In genomic region chr1:152081954-152082711, GRCm38 (mm10) we compare ENCODE assay signal across 17 mouse cellular contexts. TPM values are rescaled to one million over a fixed set of nuclear protein-coding genes. Genes with fewer than 3 reads are reported as not detected.
DNase-seq lines count a peak whose midpoint lies in the region; ATAC-seq and TF ChIP-seq lines count a peak whose summit lies in the region.
"Had no signal": no experiment of that assay in that cellular context is flagged by ENCODE, and none has a peak within 500 bp of the region (broad histone marks: within the 10 kb centered on the region; RNA-seq: fewer than 3 reads in every experiment).

No protein-coding gene starts in this region.

- no peak for TF ChIP-seq CTCF in lung, postnatal 0 days (IDR thresholded peaks at IDR 0.05)

- H3K9me3 ChIP-seq in forebrain, embryonic 11.5 days (ENCODE audit: control insufficient read depth, low read length): no peaks in the 10 kb centered on the region
- no peaks in the 10 kb centered on the region for H3K9me3 ChIP-seq in forebrain, embryonic 12.5 days
- H3K9me3 ChIP-seq in midbrain, embryonic 12.5 days: no peaks in the 10 kb centered on the region
- H3K9me3 ChIP-seq in stomach, embryonic 15.5 days: no peaks in the 10 kb centered on the region
- no peaks in the 10 kb centered on the region for H3K9me3 ChIP-seq in lung, postnatal 0 days (ENCODE audit: low read length)
- H3K9me3 ChIP-seq: heart, embryonic 10.5 days; hindbrain, embryonic 15.5 days; limb, embryonic 10.5 days; liver, embryonic 13.5 days; neural tube, embryonic 12.5 days had no signal

- no peaks in the 10 kb centered on the region for H3K27me3 ChIP-seq in forebrain, embryonic 11.5 days (ENCODE audit: control insufficient read depth, insufficient read depth, low read length)
- no peaks in the 10 kb centered on the region for H3K27me3 ChIP-seq in forebrain, embryonic 12.5 days
- H3K27me3 ChIP-seq in midbrain, embryonic 12.5 days: no peaks in the 10 kb centered on the region
- H3K27me3 ChIP-seq in stomach, embryonic 15.5 days (replicated peaks): no peaks in the 10 kb centered on the region
- no peaks in the 10 kb centered on the region for H3K27me3 ChIP-seq in lung, postnatal 0 days (replicated peaks; ENCODE audit: insufficient read depth, low read length)
- H3K27me3 ChIP-seq: hindbrain, embryonic 15.5 days; neural tube, embryonic 12.5 days had no signal

- H3K4me2 ChIP-seq in forebrain, embryonic 11.5 days (ENCODE audit: low read depth, low read length, severe bottlenecking): no peak overlapping the region
- no peak overlapping the region for H3K4me2 ChIP-seq in forebrain, embryonic 12.5 days
- H3K4me2 ChIP-seq in midbrain, embryonic 12.5 days (replicated peaks): no peak overlapping the region
- no peak overlapping the region for H3K4me2 ChIP-seq in stomach, embryonic 15.5 days
- no peak overlapping the region for H3K4me2 ChIP-seq in lung, postnatal 0 days (replicated peaks; ENCODE audit: low read depth, low read length)
- H3K4me2 ChIP-seq: hindbrain, embryonic 15.5 days; liver, embryonic 13.5 days; neural tube, embryonic 12.5 days had no signal

- no peak overlapping the region for H3K9ac ChIP-seq in forebrain, embryonic 11.5 days (ENCODE audit: low read length)
- H3K9ac ChIP-seq in forebrain, embryonic 12.5 days: no peak overlapping the region
- no peak overlapping the region for H3K9ac ChIP-seq in midbrain, embryonic 12.5 days (replicated peaks)
- H3K9ac ChIP-seq in stomach, embryonic 15.5 days: no peak overlapping the region
- no peak overlapping the region for H3K9ac ChIP-seq in lung, postnatal 0 days (replicated peaks; ENCODE audit: low read depth)
- H3K9ac ChIP-seq: hindbrain, embryonic 15.5 days; liver, embryonic 13.5 days; neural tube, embryonic 12.5 days had no signal

- peaks cover 10% of the 10 kb centered on the region; the same call in 1 of the 2 replicates for H3K4me1 ChIP-seq in forebrain, embryonic 11.5 days (replicated peaks; ENCODE audit: control insufficient read depth, insufficient read depth, low read length)
- peaks cover 41% of the 10 kb centered on the region for H3K4me1 ChIP-seq in forebrain, embryonic 12.5 days
- H3K4me1 ChIP-seq in midbrain, embryonic 12.5 days: peaks cover 51% of the 10 kb centered on the region
- H3K4me1 ChIP-seq in stomach, embryonic 15.5 days: peaks cover 30% of the 10 kb centered on the region
- peaks cover 9% of the 10 kb centered on the region; the same call in 1 of the 2 replicates for H3K4me1 ChIP-seq in lung, postnatal 0 days (ENCODE audit: insufficient read depth, low read depth, low read length)

- WGBS in forebrain, embryonic 11.5 days: 82% methylated on average over 8 of the region's 8 CpGs
- WGBS in forebrain, embryonic 12.5 days: 80% methylated on average over 8 of the region's 8 CpGs
- WGBS in midbrain, embryonic 12.5 days: 80% methylated on average over 8 of the region's 8 CpGs
- 62% methylated on average over 8 of the region's 8 CpGs for WGBS in stomach, embryonic 15.5 days
- WGBS in lung, postnatal 0 days: 65% methylated on average over 8 of the region's 8 CpGs

- intact Hi-C loops in left cerebral cortex, postnatal 4 days (cut with DNase I): loop anchor here (5.0 kb wide), 1 partner anchor 75 kb away; no protein-coding TSS in a partner anchor
- intact Hi-C loops in heart, postnatal 36 days (cut with DNase I): no loop called here

- peak; percentile 44 for DNase-seq in forebrain, embryonic 11.5 days (ENCODE audit: low spot score)
- peak; percentile 41 to 53 for DNase-seq in left cerebral cortex, adult 18-20 months (ENCODE audit: low spot score in 2 of 2)
- no peak for DNase-seq in left cerebral cortex, postnatal 4 days
- no peak for DNase-seq in lung, postnatal 0 days (ENCODE audit: low spot score)
- no peak for DNase-seq in heart, postnatal 36 days
- DNase-seq: adrenal gland, postnatal 10 days; kidney, adult 9 months; liver, embryonic 13.5 days; lung, postnatal 14 days; thymus, postnatal 36 days had no signal

- ATAC-seq in forebrain, embryonic 11.5 days (replicated peaks; ENCODE audit: low FRiP score): no peak
- no peak for ATAC-seq in forebrain, embryonic 12.5 days (ENCODE audit: low FRiP score)
- no peak for ATAC-seq in midbrain, embryonic 12.5 days (ENCODE audit: low FRiP score, low read depth)
- ATAC-seq in stomach, embryonic 15.5 days (ENCODE audit: insufficient read depth, low FRiP score, low read depth): peak; percentile 52; the same call in 1 of the 2 replicates
- ATAC-seq in lung, postnatal 0 days: no peak

- H3K27ac ChIP-seq in forebrain, embryonic 11.5 days (ENCODE audit: low read depth, low read length): no peak overlapping the region
- H3K27ac ChIP-seq in forebrain, embryonic 12.5 days: no peak overlapping the region
- peak overlapping the region; percentile 64 for H3K27ac ChIP-seq in midbrain, embryonic 12.5 days (replicated peaks)
- H3K27ac ChIP-seq in stomach, embryonic 15.5 days: no peak overlapping the region
- H3K27ac ChIP-seq in lung, postnatal 0 days (ENCODE audit: low read length): no peak overlapping the region
- H3K27ac ChIP-seq: heart, embryonic 10.5 days; hindbrain, embryonic 15.5 days; limb, embryonic 10.5 days; liver, embryonic 13.5 days; neural tube, embryonic 12.5 days had no signal

- no peak for TF ChIP-seq EP300 in lung, postnatal 0 days (IDR thresholded peaks at IDR 0.05)

- H3K4me3 ChIP-seq in forebrain, embryonic 11.5 days (ENCODE audit: low read depth, low read length): no peak overlapping the region
- H3K4me3 ChIP-seq in forebrain, embryonic 12.5 days (replicated peaks): no peak overlapping the region
- no peak overlapping the region for H3K4me3 ChIP-seq in midbrain, embryonic 12.5 days
- H3K4me3 ChIP-seq in stomach, embryonic 15.5 days (replicated peaks): no peak overlapping the region
- H3K4me3 ChIP-seq in lung, postnatal 0 days (ENCODE audit: low read depth, low read length): no peak overlapping the region
- H3K4me3 ChIP-seq: heart, embryonic 10.5 days; hindbrain, embryonic 15.5 days; limb, embryonic 10.5 days; liver, embryonic 13.5 days; neural tube, embryonic 12.5 days had no signal

- no peaks in the 10 kb centered on the region for H3K36me3 ChIP-seq in forebrain, embryonic 11.5 days (ENCODE audit: control insufficient read depth, insufficient read depth, low read length)
- H3K36me3 ChIP-seq in forebrain, embryonic 12.5 days (replicated peaks): no peaks in the 10 kb centered on the region
- H3K36me3 ChIP-seq in midbrain, embryonic 12.5 days: 0 out of 2 replicates have a peak, but pooled peaks cover 2% of the 10 kb centered on the region
- H3K36me3 ChIP-seq in stomach, embryonic 15.5 days: no peaks in the 10 kb centered on the region
- H3K36me3 ChIP-seq in lung, postnatal 0 days (ENCODE audit: insufficient read depth, low read length): no peaks in the 10 kb centered on the region
- H3K36me3 ChIP-seq: heart, embryonic 10.5 days; hindbrain, embryonic 15.5 days; limb, embryonic 10.5 days; liver, embryonic 13.5 days; neural tube, embryonic 12.5 days had no signal

RNA-seq across cellular contexts. Expression of gene 1700025G04Rik, which starts 7.8 kb away (rescaled TPM):
- 25.6 and 28.7 TPM in 2 replicates for polyA plus RNA-seq in forebrain, embryonic 11.5 days (2014; fragmentation: Nextera tagmentation; extraction: Ambion mirVana)
- 33.3 and 36.4 TPM in 2 replicates for polyA plus RNA-seq in forebrain, embryonic 12.5 days (2016; fragmentation: Nextera tagmentation; extraction: Ambion mirVana)
- 10 to 100 TPM; 69.7 to 72.8 TPM for total RNA-seq in left cerebral cortex, adult 18-20 months (2021)
- 10 to 100 TPM; 51.3 to 51.4 TPM for total RNA-seq in left cerebral cortex, postnatal 4 days (2021)
- 38.4 and 42.4 TPM in 2 replicates for polyA plus RNA-seq in midbrain, embryonic 12.5 days (2016; fragmentation: Nextera tagmentation; extraction: Ambion mirVana)
- polyA plus RNA-seq in stomach, embryonic 15.5 days (2015; fragmentation: Nextera tagmentation; extraction: Ambion mirVana): 32.3 and 35.2 TPM in 2 replicates
- 14.1 and 16.6 TPM in 2 replicates for polyA plus RNA-seq in lung, postnatal 0 days (2015; fragmentation: Nextera tagmentation; extraction: Ambion mirVana)
- total RNA-seq in heart, postnatal 36 days (2021): 10 to 100 TPM; 41.2 to 44.2 TPM

Comparison
In these comparisons a context has a peak if more than half of its experiments do, and no peak if none do; other contexts are left out.
1. DNase-seq: peak in forebrain, embryonic 11.5 days (single experiment) and left cerebral cortex, adult 18-20 months (2 of 2); none in left cerebral cortex, postnatal 4 days (single experiment), lung, postnatal 0 days (single experiment) and heart, postnatal 36 days (0 of 2).